Comparison of ENCODE assay signal across 24 mouse cellular contexts in the genomic region with DNA sequence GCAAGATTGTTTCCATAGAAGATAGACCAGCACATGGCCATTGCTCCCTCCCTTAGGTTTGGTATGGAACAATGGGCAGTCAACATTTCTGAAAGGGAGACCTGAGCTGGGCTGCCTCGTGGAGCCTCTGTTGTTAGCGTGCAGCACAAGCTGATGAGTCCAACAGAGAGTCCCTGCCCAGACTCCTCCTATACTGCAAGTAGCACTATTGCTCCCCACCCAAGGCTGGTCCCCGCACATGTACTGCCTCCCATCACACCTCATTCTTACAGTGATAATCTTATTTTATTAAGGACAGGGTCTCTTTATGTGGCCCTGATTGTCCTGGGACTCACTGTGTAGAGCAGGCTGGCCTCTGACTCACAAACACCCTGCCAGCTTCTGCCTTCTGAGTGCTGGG. TPM values are rescaled to one million over a fixed set of nuclear protein-coding genes. Genes with fewer than 3 reads are reported as not detected.
DNase-seq lines count a peak whose midpoint lies in the region; ATAC-seq and TF ChIP-seq lines count a peak whose summit lies in the region.
"Had no signal": no experiment of that assay in that cellular context is flagged by ENCODE, and none has a peak within 500 bp of the region (broad histone marks: within the 10 kb centered on the region; RNA-seq: fewer than 3 reads in every experiment).

No protein-coding gene starts in this region.

- H3K9ac ChIP-seq in hindbrain, embryonic 11.5 days (ENCODE audit: low read depth, low read length) = no peak overlapping the region
- no peak overlapping the region for H3K9ac ChIP-seq in hindbrain, postnatal 0 days (replicated peaks; ENCODE audit: low read length)
- no peak overlapping the region for H3K9ac ChIP-seq in hindbrain, embryonic 16.5 days (ENCODE audit: low read depth, low read length)
- no peak overlapping the region for H3K9ac ChIP-seq in neural tube, embryonic 13.5 days
- H3K9ac ChIP-seq in intestine, postnatal 0 days (ENCODE audit: low read depth, low read length) = no peak overlapping the region
- H3K9ac ChIP-seq: embryonic facial prominence, embryonic 12.5 days; forebrain, embryonic 13.5 days had no signal

- no peaks in the 10 kb centered on the region for H3K27me3 ChIP-seq in hindbrain, embryonic 11.5 days (ENCODE audit: control insufficient read depth, insufficient read depth, low read length)
- H3K27me3 ChIP-seq in hindbrain, postnatal 0 days (ENCODE audit: insufficient read depth, low read length) = no peaks in the 10 kb centered on the region
- H3K27me3 ChIP-seq in hindbrain, embryonic 16.5 days (replicated peaks; ENCODE audit: control insufficient read depth, insufficient read depth, low read length) = no peaks in the 10 kb centered on the region
- no peaks in the 10 kb centered on the region for H3K27me3 ChIP-seq in hindbrain, embryonic 10.5 days (ENCODE audit: insufficient read depth, poor library complexity, severe bottlenecking)
- H3K27me3 ChIP-seq in neural tube, embryonic 13.5 days = no peaks in the 10 kb centered on the region
- no peaks in the 10 kb centered on the region for H3K27me3 ChIP-seq in intestine, postnatal 0 days (replicated peaks; ENCODE audit: control insufficient read depth, insufficient read depth, low read length)
- H3K27me3 ChIP-seq: CH12.LX; embryonic facial prominence, embryonic 12.5 days; forebrain, embryonic 13.5 days; Patski had no signal

- no peak overlapping the region for H3K4me3 ChIP-seq in hindbrain, embryonic 11.5 days (ENCODE audit: low read depth, low read length)
- H3K4me3 ChIP-seq in hindbrain, postnatal 0 days (ENCODE audit: low read length) = no peak overlapping the region
- no peak overlapping the region for H3K4me3 ChIP-seq in hindbrain, embryonic 16.5 days (ENCODE audit: low read length)
- no peak overlapping the region for H3K4me3 ChIP-seq in hindbrain, embryonic 10.5 days
- no peak overlapping the region for H3K4me3 ChIP-seq in neural tube, embryonic 13.5 days
- H3K4me3 ChIP-seq in intestine, postnatal 0 days (ENCODE audit: low read depth, low read length) = no peak overlapping the region
- H3K4me3 ChIP-seq: embryonic facial prominence, embryonic 10.5 days; embryonic facial prominence, embryonic 12.5 days; forebrain, embryonic 13.5 days had no signal

- no peak overlapping the region for H3K27ac ChIP-seq in hindbrain, embryonic 11.5 days (ENCODE audit: low read depth, low read length)
- H3K27ac ChIP-seq in hindbrain, postnatal 0 days = no peak overlapping the region
- no peak overlapping the region for H3K27ac ChIP-seq in hindbrain, embryonic 16.5 days (ENCODE audit: low read depth, low read length)
- no peak overlapping the region for H3K27ac ChIP-seq in hindbrain, embryonic 10.5 days
- H3K27ac ChIP-seq in neural tube, embryonic 13.5 days (replicated peaks) = no peak overlapping the region
- H3K27ac ChIP-seq in intestine, postnatal 0 days (ENCODE audit: low read depth, low read length) = no peak overlapping the region
- H3K27ac ChIP-seq: embryonic facial prominence, embryonic 10.5 days; embryonic facial prominence, embryonic 12.5 days; forebrain, embryonic 13.5 days had no signal

- no peaks in the 10 kb centered on the region for H3K4me1 ChIP-seq in hindbrain, embryonic 11.5 days (replicated peaks; ENCODE audit: control insufficient read depth, insufficient read depth, low read length)
- H3K4me1 ChIP-seq in hindbrain, postnatal 0 days (ENCODE audit: insufficient read depth, low read length) = no peaks in the 10 kb centered on the region
- peaks cover 3% of the 10 kb centered on the region; the same call in 1 of the 2 replicates for H3K4me1 ChIP-seq in hindbrain, embryonic 16.5 days (ENCODE audit: control insufficient read depth, insufficient read depth, low read depth, low read length)
- H3K4me1 ChIP-seq in hindbrain, embryonic 10.5 days (replicated peaks) = peaks cover 8% of the 10 kb centered on the region; the same call in 1 of the 2 replicates
- peaks cover 15% of the 10 kb centered on the region for H3K4me1 ChIP-seq in neural tube, embryonic 13.5 days (replicated peaks)
- no peaks in the 10 kb centered on the region for H3K4me1 ChIP-seq in intestine, postnatal 0 days (replicated peaks; ENCODE audit: control insufficient read depth, insufficient read depth, low read length)
- H3K4me1 ChIP-seq: embryonic facial prominence, embryonic 10.5 days; embryonic facial prominence, embryonic 12.5 days had no signal

- no peak for TF ChIP-seq CTCF in hindbrain, postnatal 0 days (IDR thresholded peaks at IDR 0.05; ENCODE audit: low read depth)
- no peak for TF ChIP-seq CTCF in intestine, postnatal 0 days (IDR thresholded peaks at IDR 0.05; ENCODE audit: low read depth)

- no peaks in the 10 kb centered on the region for H3K9me3 ChIP-seq in hindbrain, embryonic 11.5 days (ENCODE audit: control insufficient read depth, low read length)
- no peaks in the 10 kb centered on the region for H3K9me3 ChIP-seq in hindbrain, postnatal 0 days (ENCODE audit: low read length)
- no peaks in the 10 kb centered on the region for H3K9me3 ChIP-seq in hindbrain, embryonic 16.5 days (ENCODE audit: control insufficient read depth, low read length)
- no peaks in the 10 kb centered on the region for H3K9me3 ChIP-seq in hindbrain, embryonic 10.5 days
- no peaks in the 10 kb centered on the region for H3K9me3 ChIP-seq in neural tube, embryonic 13.5 days
- no peaks in the 10 kb centered on the region for H3K9me3 ChIP-seq in intestine, postnatal 0 days (ENCODE audit: control insufficient read depth)
- H3K9me3 ChIP-seq: embryonic facial prominence, embryonic 10.5 days; embryonic facial prominence, embryonic 12.5 days; forebrain, embryonic 13.5 days; G1E had no signal

- no peaks in the 10 kb centered on the region for H3K36me3 ChIP-seq in hindbrain, embryonic 11.5 days (ENCODE audit: control insufficient read depth, insufficient read depth, low read length)
- H3K36me3 ChIP-seq in hindbrain, postnatal 0 days (ENCODE audit: insufficient read depth, low read length) = no peaks in the 10 kb centered on the region
- H3K36me3 ChIP-seq in hindbrain, embryonic 16.5 days (ENCODE audit: control insufficient read depth, insufficient read depth, low read length) = no peaks in the 10 kb centered on the region
- H3K36me3 ChIP-seq in hindbrain, embryonic 10.5 days = no peaks in the 10 kb centered on the region
- H3K36me3 ChIP-seq in neural tube, embryonic 13.5 days = no peaks in the 10 kb centered on the region
- H3K36me3 ChIP-seq in intestine, postnatal 0 days (ENCODE audit: control insufficient read depth, insufficient read depth) = no peaks in the 10 kb centered on the region
- H3K36me3 ChIP-seq: embryonic facial prominence, embryonic 10.5 days; embryonic facial prominence, embryonic 12.5 days; G1E had no signal

- ATAC-seq in hindbrain, embryonic 11.5 days (ENCODE audit: low FRiP score) = 0 out of 2 replicates have a peak, but pooled peaks have one; percentile 38
- no peak for ATAC-seq in hindbrain, postnatal 0 days
- 0 out of 2 replicates have a peak, but pooled peaks have one; percentile 17 for ATAC-seq in hindbrain, embryonic 16.5 days
- ATAC-seq in neural tube, embryonic 13.5 days (ENCODE audit: low read depth) = peak; percentile 53; the same call in 1 of the 2 replicates
- ATAC-seq in intestine, postnatal 0 days = no peak
- ATAC-seq: activated CD4-positive, CD25-positive, alpha-beta regulatory T cell, adult 4 months; CD4-positive, CD25-positive, alpha-beta regulatory T cell, adult 4 months; forebrain, embryonic 13.5 days; Patski had no signal

- no peak for DNase-seq in hindbrain, embryonic 11.5 days (ENCODE audit: low spot score)
- DNase-seq in hindbrain, postnatal 0 days (ENCODE audit: low spot score) = no peak
- no peak for DNase-seq in hindbrain, embryonic 10.5 days (ENCODE audit: low spot score)
- DNase-seq in neural tube, embryonic 10.5 days (ENCODE audit: extremely low spot score, low spot score) = no peak
- DNase-seq: adrenal gland, adult 8-10 months; adrenal gland, postnatal 14 days; adrenal gland, postnatal 36 days; B cell, adult 2 months; cerebellum, adult 11-12 months; cerebellum, adult 2 months; cerebellum, adult 9-10 months; cerebellum, postnatal 10 days; cerebellum, postnatal 25 days had no signal

- 86% methylated on average over 3 of the region's 3 CpGs for WGBS in hindbrain, embryonic 11.5 days
- 86% methylated on average over 3 of the region's 3 CpGs for WGBS in hindbrain, postnatal 0 days
- WGBS in hindbrain, embryonic 16.5 days = 86% methylated on average over 3 of the region's 3 CpGs
- WGBS in hindbrain, embryonic 10.5 days = 89% methylated on average over 3 of the region's 3 CpGs
- WGBS in neural tube, embryonic 13.5 days = 76% methylated on average over 3 of the region's 3 CpGs
- 76% methylated on average over 3 of the region's 3 CpGs for WGBS in intestine, postnatal 0 days

- no peak overlapping the region for H3K4me2 ChIP-seq in hindbrain, embryonic 11.5 days (replicated peaks; ENCODE audit: low read depth, low read length)
- H3K4me2 ChIP-seq in hindbrain, postnatal 0 days (ENCODE audit: low read depth, low read length) = no peak overlapping the region
- H3K4me2 ChIP-seq in hindbrain, embryonic 16.5 days (ENCODE audit: low read length) = no peak overlapping the region
- no peak overlapping the region for H3K4me2 ChIP-seq in neural tube, embryonic 13.5 days
- H3K4me2 ChIP-seq in intestine, postnatal 0 days (replicated peaks; ENCODE audit: low read depth) = no peak overlapping the region
- H3K4me2 ChIP-seq: embryonic facial prominence, embryonic 12.5 days; forebrain, embryonic 13.5 days had no signal

RNA-seq across cellular contexts. Expression of a gene that starts 27.0 kb away (rescaled TPM):
- polyA plus RNA-seq in hindbrain, embryonic 11.5 days (2014; fragmentation: Nextera tagmentation; extraction: Ambion mirVana) = 0.34 TPM in 1 of 2 replicates, not detected in the other
- total RNA-seq in hindbrain, postnatal 0 days (2014; rRNA removed) = 0.11 and 0.31 TPM in 2 replicates
- 0.03 and 0.08 TPM in 2 replicates for polyA plus RNA-seq in hindbrain, postnatal 0 days (2015; fragmentation: Nextera tagmentation; extraction: Ambion mirVana)
- polyA plus RNA-seq in hindbrain, embryonic 16.5 days (2015; fragmentation: Nextera tagmentation; extraction: Ambion mirVana) = 0.11 TPM in 1 of 2 replicates, not detected in the other
- polyA plus RNA-seq in hindbrain, embryonic 10.5 days (2016; fragmentation: Nextera tagmentation; extraction: Ambion mirVana) = 0.24 TPM in 1 of 2 replicates, not detected in the other
- 0.10 TPM in 1 of 2 replicates, not detected in the other for polyA plus RNA-seq in neural tube, embryonic 13.5 days (2015; fragmentation: Nextera tagmentation; extraction: Ambion mirVana)
- polyA plus RNA-seq in intestine, postnatal 0 days (2015; fragmentation: Nextera tagmentation; extraction: Ambion mirVana) = not detected in 2 replicates
- total RNA-seq: adrenal gland, postnatal 14 days; CH12.LX had no signal
- polyA plus RNA-seq: CD4-positive, CD25-positive, alpha-beta regulatory T cell, adult 4 months; embryonic facial prominence, embryonic 10.5 days; embryonic facial prominence, embryonic 12.5 days; G1E; Patski had no signal

RNA-seq across cellular contexts. Expression of a gene that starts 34.0 kb away (rescaled TPM):
- polyA plus RNA-seq in hindbrain, embryonic 11.5 days (2014; fragmentation: Nextera tagmentation; extraction: Ambion mirVana) = 19.1 and 22.2 TPM in 2 replicates
- total RNA-seq in hindbrain, postnatal 0 days (2014; rRNA removed) = 20.2 and 21.4 TPM in 2 replicates
- polyA plus RNA-seq in hindbrain, postnatal 0 days (2015; fragmentation: Nextera tagmentation; extraction: Ambion mirVana) = 23.0 and 26.5 TPM in 2 replicates
- polyA plus RNA-seq in hindbrain, embryonic 16.5 days (2015; fragmentation: Nextera tagmentation; extraction: Ambion mirVana) = 17.1 and 19.3 TPM in 2 replicates
- polyA plus RNA-seq in hindbrain, embryonic 10.5 days (2016; fragmentation: Nextera tagmentation; extraction: Ambion mirVana) = 25.1 and 27.3 TPM in 2 replicates
- 12.7 and 14.3 TPM in 2 replicates for polyA plus RNA-seq in neural tube, embryonic 13.5 days (2015; fragmentation: Nextera tagmentation; extraction: Ambion mirVana)
- polyA plus RNA-seq in intestine, postnatal 0 days (2015; fragmentation: Nextera tagmentation; extraction: Ambion mirVana) = 21.6 and 22.9 TPM in 2 replicates
- total RNA-seq: CH12.LX, G1E had no signal
- polyA plus RNA-seq: G1E had no signal

Comparison
In these comparisons a context has a peak if more than half of its experiments do, and no peak if none do; other contexts are left out.
1. ATAC-seq: peak in hindbrain, embryonic 11.5 days (single experiment), hindbrain, embryonic 16.5 days (single experiment) and neural tube, embryonic 13.5 days (single experiment); none in hindbrain, postnatal 0 days (single experiment) and intestine, postnatal 0 days (single experiment).